Mouse (Mus musculus) MEL-GATA-1-ER (cell line): ENCODE results near the gene Pex6.
"Not testable (repeated sequence)": the region's sequence is repeated elsewhere in the genome, so short reads cannot be mapped to it uniquely, and the experiment has no call there.

Experiments
- DNase-seq: peaks from one replicate; pipeline ENCODE4 v3.0.0-alpha.2; 2012; ENCODE audit warnings: low read depth; ENCODE audit errors: extremely low read depth

Pex6 gene

GRCm38 (mm10) chr17:46734055-46734454 lies 22.8 kb downstream of the Pex6 start:
- DNase-seq: no peak

DNA sequence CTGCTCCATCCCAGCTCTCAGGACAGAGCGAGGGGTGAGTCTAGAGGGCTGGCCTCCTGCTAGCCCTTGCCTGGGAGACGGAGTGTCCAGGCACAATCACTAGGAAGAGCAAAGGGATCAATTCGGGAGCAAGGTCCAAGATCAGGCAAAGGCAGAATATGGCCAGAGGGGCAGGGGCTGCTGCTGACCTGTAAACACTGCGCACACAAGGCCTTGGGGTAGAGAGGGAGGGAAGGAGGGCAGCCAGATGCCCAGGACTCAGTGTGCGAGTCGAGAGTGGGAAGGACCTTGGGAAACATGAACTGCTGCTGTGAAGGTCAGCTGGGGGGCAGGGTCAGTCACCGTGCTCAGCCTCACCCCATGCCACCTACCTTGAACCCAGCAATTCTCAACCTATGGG lies 24.0 kb downstream of the Pex6 start:
- DNase-seq: no peak

DNA sequence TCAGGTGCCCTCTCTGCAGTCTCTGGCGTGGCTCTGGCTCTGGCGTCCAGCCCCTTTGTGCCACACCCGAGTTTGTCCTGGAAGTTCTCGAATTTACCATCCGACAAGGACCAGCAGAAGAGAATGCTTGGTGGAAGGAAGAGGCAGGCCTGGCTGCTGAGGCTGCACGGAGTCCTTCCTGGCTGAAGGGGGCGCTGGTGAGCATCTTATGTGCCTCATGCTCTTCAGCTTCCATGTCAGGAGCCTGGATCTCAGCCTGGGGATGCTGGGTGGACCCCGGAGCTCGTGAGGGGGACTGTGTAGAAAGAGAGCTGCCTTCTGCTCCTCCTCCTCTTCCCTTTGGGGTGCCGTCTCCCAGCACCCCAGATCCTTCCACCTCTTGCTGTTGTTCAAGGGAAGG lies 24.9 kb downstream of the Pex6 start:
- DNase-seq: no peak

DNA sequence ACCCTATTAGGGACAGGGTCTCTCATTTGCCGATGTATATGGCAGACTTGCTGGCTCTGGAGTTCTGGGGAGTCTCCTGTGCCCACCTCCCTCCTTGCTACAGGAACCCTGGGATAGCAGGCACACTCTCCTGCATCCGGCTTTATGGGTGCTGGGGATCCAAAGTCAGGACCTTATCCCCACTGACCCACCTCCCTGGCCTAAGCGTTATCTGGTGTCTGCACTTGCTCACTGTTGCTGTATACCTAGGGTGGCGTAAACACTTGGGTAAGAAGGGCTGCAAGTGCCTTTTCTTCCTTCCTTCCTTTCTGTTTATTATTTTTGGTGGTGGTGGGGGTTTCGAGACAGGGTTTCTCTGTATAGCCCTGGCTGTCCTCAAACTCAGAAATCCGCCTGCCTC lies 30.0 kb downstream of the Pex6 start:
- no peak for DNase-seq

DNA sequence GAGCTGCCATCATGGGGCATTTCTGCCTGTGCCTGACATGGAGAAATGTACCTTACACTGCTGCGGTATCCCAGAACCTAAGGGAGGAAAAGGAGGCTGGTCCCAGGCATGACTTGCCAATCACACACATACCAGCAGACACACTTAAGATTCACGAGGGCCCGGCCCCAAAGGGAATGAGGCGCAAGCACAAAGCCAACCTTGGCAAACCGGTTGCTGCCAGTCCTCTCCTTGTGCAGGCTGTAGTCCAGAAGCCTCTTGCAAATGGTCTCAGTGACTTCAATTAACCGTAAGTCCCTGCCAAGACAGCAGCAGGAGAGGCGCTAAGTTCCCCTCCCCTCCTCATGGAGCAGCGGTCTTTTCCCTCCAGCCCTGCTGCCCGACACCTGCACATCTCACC lies 31.7 kb downstream of the Pex6 start:
- no peak for DNase-seq

- no peak for DNase-seq
Measured at GRCm38 (mm10) chr17:46745506-46745905, 34.2 kb downstream of the Pex6 start.

GRCm38 (mm10) chr17:46747234-46747633 lies 36.0 kb downstream of the Pex6 start:
- no peak for DNase-seq

GRCm38 (mm10) chr17:46747806-46748205 lies 36.5 kb downstream of the Pex6 start:
- DNase-seq: no peak

- DNase-seq: no peak
Measured at GRCm38 (mm10) chr17:46749282-46749681, 38.0 kb downstream of the Pex6 start.

- DNase-seq: no peak
Measured at GRCm38 (mm10) chr17:46750580-46750979, 39.3 kb downstream of the Pex6 start.

DNA sequence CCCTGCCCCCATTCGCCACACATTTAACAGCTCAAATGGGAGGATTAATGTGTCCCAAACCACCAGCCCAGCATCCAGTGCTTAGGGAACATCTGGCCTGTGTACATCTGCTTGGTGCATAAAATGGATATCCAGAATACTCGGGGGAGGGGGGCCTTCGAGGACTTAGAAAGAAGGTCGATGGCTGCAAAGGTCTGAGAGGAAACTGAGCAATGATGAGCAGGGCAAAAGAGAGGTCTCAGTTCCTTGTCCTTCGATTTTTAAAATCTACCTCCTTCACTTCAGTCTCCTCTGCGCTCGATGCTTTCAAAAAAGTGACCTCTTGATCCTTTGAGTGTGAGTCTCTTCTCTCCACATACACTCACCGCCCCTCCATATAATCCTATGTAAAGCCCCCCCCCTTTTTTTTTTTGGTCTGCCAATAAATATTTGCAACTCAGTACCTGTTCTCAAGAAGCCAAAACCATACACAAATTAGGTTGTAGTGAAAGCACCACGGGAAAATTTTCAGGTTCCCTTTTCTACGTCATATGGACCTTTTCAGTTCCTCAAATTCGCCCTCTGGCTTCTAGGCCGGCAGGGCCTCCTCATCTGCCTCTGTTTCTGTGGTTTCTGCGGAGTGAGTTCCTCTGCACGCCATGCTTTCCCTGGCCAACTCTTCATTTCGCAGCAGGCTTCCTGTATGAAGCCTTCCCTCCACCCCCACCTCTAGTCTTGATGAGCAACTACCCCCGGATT lies 40.0 kb downstream of the Pex6 start:
- peak; percentile 94 for DNase-seq

- DNase-seq: peak; percentile 98
Measured at GRCm38 (mm10) chr17:46751794-46752556, 40.7 kb downstream of the Pex6 start, which contains the start of gene Cnpy3. Gene Cnpy3, minus strand, starts transcription at chr17:46752214.

DNA sequence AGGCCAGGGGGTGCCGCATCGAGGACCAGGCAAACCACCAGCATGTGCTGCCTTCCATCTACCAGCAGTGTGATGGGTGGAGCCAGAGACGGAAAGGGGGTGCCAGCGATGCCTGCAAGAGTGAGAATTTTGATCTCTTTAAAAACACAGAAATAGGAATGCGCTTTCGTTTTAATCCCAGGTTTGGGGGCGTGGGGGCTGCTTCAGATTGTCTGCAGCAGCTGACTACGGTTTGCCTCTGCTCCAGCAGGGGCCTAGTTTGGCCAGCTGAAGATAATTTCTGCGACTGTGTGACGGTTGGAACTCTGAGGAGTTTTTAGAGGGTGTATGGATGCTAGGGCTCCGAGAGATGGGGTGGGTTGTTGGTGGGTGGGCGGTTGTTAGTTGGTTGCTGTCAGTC lies 47.5 kb downstream of the Pex6 start:
- DNase-seq: no peak

- no peak for DNase-seq
Measured at GRCm38 (mm10) chr17:46763544-46763943, 52.3 kb downstream of the Pex6 start, which contains the start of gene Ptcra. Gene Ptcra, minus strand, starts transcription at chr17:46763712.

- DNase-seq: not testable (repeated sequence)
Measured at GRCm38 (mm10) chr17:46764916-46765315, 53.7 kb downstream of the Pex6 start.

GRCm38 (mm10) chr17:46767868-46768267 lies 56.6 kb downstream of the Pex6 start:
- DNase-seq: no peak

GRCm38 (mm10) chr17:46770546-46770945 lies 59.3 kb downstream of the Pex6 start:
- DNase-seq: no peak

DNA sequence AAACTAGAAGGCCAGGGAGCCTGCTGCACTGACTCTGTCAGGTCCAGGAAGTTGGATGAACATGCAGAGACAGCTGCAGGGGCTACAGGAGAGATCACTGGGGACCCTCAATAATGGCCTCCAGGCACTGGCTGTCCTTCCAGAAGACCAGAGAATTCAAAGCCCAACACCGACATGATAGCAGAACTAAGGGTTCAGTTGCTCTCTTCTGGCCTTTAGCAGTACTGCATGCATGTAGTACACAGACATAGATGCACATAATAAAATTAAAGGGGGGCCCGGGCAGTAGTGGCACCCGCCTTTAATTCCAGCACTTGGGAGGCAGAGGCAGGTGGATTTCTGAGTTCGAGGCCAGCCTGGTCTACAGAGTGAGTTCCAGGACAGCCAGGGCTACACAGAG lies 59.8 kb downstream of the Pex6 start:
- no peak for DNase-seq

GRCm38 (mm10) chr17:46771616-46772015 lies 60.4 kb downstream of the Pex6 start:
- DNase-seq: no peak

DNA sequence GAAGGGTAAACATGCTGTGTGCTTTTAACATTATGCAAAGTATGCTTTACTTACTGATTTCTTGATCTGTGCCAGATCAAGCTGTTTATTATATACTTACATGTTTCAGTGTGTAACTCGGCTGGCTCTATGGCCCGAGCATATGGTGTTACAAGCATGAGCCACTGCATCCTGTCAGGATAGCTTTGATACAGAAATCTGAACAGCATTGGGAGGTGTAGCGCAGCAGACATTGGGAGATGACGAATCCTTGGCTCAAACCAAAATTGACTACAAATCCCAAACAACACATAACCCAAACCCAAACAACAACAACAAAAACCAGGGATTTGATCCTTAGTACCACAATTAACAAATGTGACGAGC lies 60.8 kb downstream of the Pex6 start:
- DNase-seq: no peak

GRCm38 (mm10) chr17:46772404-46773277 lies 61.4 kb downstream of the Pex6 start, which contains the start of gene 2310039H08Rik:
Gene 2310039H08Rik, plus strand, starts transcription at chr17:46772635.
- DNase-seq: peak; percentile 85
